ENCODE assay signal across 14 mouse cellular contexts in the genomic region with DNA sequence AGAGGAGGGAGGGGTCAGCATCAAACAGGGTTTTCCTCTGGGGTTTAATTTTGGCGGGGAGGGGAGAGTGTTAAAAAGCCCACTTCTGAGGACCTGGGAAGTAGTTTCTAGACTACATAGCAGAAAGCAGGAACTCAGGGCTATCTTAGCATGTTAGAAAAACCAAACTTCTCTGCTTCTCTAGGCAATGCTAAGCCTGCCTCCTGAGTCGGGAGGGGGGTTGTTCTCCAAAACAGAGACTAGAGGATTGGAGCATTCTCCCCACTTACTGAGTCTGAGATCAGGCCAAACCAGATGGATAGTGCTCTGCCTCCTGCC. TPM values are rescaled to one million over a fixed set of nuclear protein-coding genes. Genes with fewer than 3 reads are reported as not detected.
DNase-seq lines count a peak whose midpoint lies in the region; ATAC-seq and TF ChIP-seq lines count a peak whose summit lies in the region.
"Had no signal": no experiment of that assay in that cellular context is flagged by ENCODE, and none has a peak within 500 bp of the region (broad histone marks: within the 10 kb centered on the region; RNA-seq: fewer than 3 reads in every experiment).

No protein-coding gene starts in this region.

- H3K36me3 ChIP-seq in hindbrain, embryonic 10.5 days: peaks cover 7% of the 10 kb centered on the region; the same call in 1 of the 2 replicates
- no peaks in the 10 kb centered on the region for H3K36me3 ChIP-seq in hindbrain, postnatal 0 days (ENCODE audit: insufficient read depth, low read length)
- H3K36me3 ChIP-seq in midbrain, embryonic 12.5 days: no peaks in the 10 kb centered on the region
- H3K36me3 ChIP-seq in midbrain, postnatal 0 days (ENCODE audit: insufficient read depth, low read length): no peaks in the 10 kb centered on the region
- no peaks in the 10 kb centered on the region for H3K36me3 ChIP-seq in intestine, postnatal 0 days (ENCODE audit: control insufficient read depth, insufficient read depth)
- no peaks in the 10 kb centered on the region for H3K36me3 ChIP-seq in stomach, embryonic 15.5 days

- no peak for TF ChIP-seq CTCF in hindbrain, postnatal 0 days (IDR thresholded peaks at IDR 0.05; ENCODE audit: low read depth)
- no peak for TF ChIP-seq CTCF in midbrain, postnatal 0 days (IDR thresholded peaks at IDR 0.05)
- no peak for TF ChIP-seq CTCF in intestine, postnatal 0 days (IDR thresholded peaks at IDR 0.05; ENCODE audit: low read depth)

- no peaks in the 10 kb centered on the region for H3K9me3 ChIP-seq in hindbrain, embryonic 10.5 days
- no peaks in the 10 kb centered on the region for H3K9me3 ChIP-seq in hindbrain, postnatal 0 days (ENCODE audit: low read length)
- no peaks in the 10 kb centered on the region for H3K9me3 ChIP-seq in midbrain, embryonic 12.5 days
- no peaks in the 10 kb centered on the region for H3K9me3 ChIP-seq in midbrain, postnatal 0 days (ENCODE audit: low read length)
- no peaks in the 10 kb centered on the region for H3K9me3 ChIP-seq in intestine, postnatal 0 days (ENCODE audit: control insufficient read depth)
- H3K9me3 ChIP-seq in stomach, embryonic 15.5 days: no peaks in the 10 kb centered on the region

- no peak for DNase-seq in hindbrain, embryonic 10.5 days (ENCODE audit: low spot score)
- no peak for DNase-seq in hindbrain, postnatal 0 days (ENCODE audit: low spot score)
- no peak for DNase-seq in midbrain, postnatal 0 days (ENCODE audit: low spot score)
- no peak for DNase-seq in cerebellum, adult 11-12 months
- DNase-seq: cerebellum, adult 9-11 months; heart, adult 11 months; left cerebral cortex, postnatal 4 days; right cerebral cortex, postnatal 25 days had no signal

- peaks cover 76% of the 10 kb centered on the region for H3K27me3 ChIP-seq in hindbrain, embryonic 10.5 days (ENCODE audit: insufficient read depth, poor library complexity, severe bottlenecking)
- H3K27me3 ChIP-seq in hindbrain, postnatal 0 days (ENCODE audit: insufficient read depth, low read length): peaks cover 47% of the 10 kb centered on the region
- H3K27me3 ChIP-seq in midbrain, embryonic 12.5 days: peaks cover 85% of the 10 kb centered on the region
- peaks cover 51% of the 10 kb centered on the region for H3K27me3 ChIP-seq in midbrain, postnatal 0 days (ENCODE audit: insufficient read depth, low read length)
- H3K27me3 ChIP-seq in intestine, postnatal 0 days (replicated peaks; ENCODE audit: control insufficient read depth, insufficient read depth, low read length): peaks cover 60% of the 10 kb centered on the region
- H3K27me3 ChIP-seq in stomach, embryonic 15.5 days (replicated peaks): peaks cover 49% of the 10 kb centered on the region

- H3K4me2 ChIP-seq in hindbrain, postnatal 0 days (ENCODE audit: low read depth, low read length): no peak overlapping the region
- peak overlapping the region; percentile 83 for H3K4me2 ChIP-seq in midbrain, embryonic 12.5 days (replicated peaks)
- no peak overlapping the region for H3K4me2 ChIP-seq in midbrain, postnatal 0 days (ENCODE audit: low read depth, low read length, poor library complexity, severe bottlenecking)
- H3K4me2 ChIP-seq in intestine, postnatal 0 days (replicated peaks; ENCODE audit: low read depth): no peak overlapping the region
- H3K4me2 ChIP-seq in stomach, embryonic 15.5 days: peak overlapping the region; percentile 93

- ATAC-seq in hindbrain, postnatal 0 days: no peak
- no peak for ATAC-seq in midbrain, embryonic 12.5 days (ENCODE audit: low FRiP score, low read depth)
- no peak for ATAC-seq in midbrain, postnatal 0 days (ENCODE audit: low FRiP score)
- ATAC-seq in intestine, postnatal 0 days: no peak
- no peak for ATAC-seq in stomach, embryonic 15.5 days (ENCODE audit: insufficient read depth, low FRiP score, low read depth)
- ATAC-seq in cerebellum, adult (ENCODE audit: insufficient number of reproducible peaks, low FRiP score, low TSS enrichment): no peak

- H3K27ac ChIP-seq in hindbrain, embryonic 10.5 days: peak overlapping the region; percentile 87; the same call in 1 of the 2 replicates
- no peak overlapping the region for H3K27ac ChIP-seq in hindbrain, postnatal 0 days
- no peak overlapping the region for H3K27ac ChIP-seq in midbrain, embryonic 12.5 days (replicated peaks)
- H3K27ac ChIP-seq in midbrain, postnatal 0 days (ENCODE audit: low read depth, low read length): no peak overlapping the region
- H3K27ac ChIP-seq in intestine, postnatal 0 days (ENCODE audit: low read depth, low read length): no peak overlapping the region
- H3K27ac ChIP-seq in stomach, embryonic 15.5 days: no peak overlapping the region
- H3K27ac ChIP-seq: macrophage had no signal

- H3K4me3 ChIP-seq in hindbrain, embryonic 10.5 days: peak overlapping the region; percentile 63
- no peak overlapping the region for H3K4me3 ChIP-seq in hindbrain, postnatal 0 days (ENCODE audit: low read length)
- peak overlapping the region; percentile 58 for H3K4me3 ChIP-seq in midbrain, embryonic 12.5 days
- no peak overlapping the region for H3K4me3 ChIP-seq in midbrain, postnatal 0 days (ENCODE audit: low read depth, low read length)
- peak overlapping the region; percentile 53 for H3K4me3 ChIP-seq in intestine, postnatal 0 days (ENCODE audit: low read depth, low read length)
- peak overlapping the region; percentile 59 for H3K4me3 ChIP-seq in stomach, embryonic 15.5 days (replicated peaks)

- H3K9ac ChIP-seq in hindbrain, postnatal 0 days (replicated peaks; ENCODE audit: low read length): no peak overlapping the region
- H3K9ac ChIP-seq in midbrain, embryonic 12.5 days (replicated peaks): no peak overlapping the region
- no peak overlapping the region for H3K9ac ChIP-seq in midbrain, postnatal 0 days (replicated peaks; ENCODE audit: low read length, poor library complexity, severe bottlenecking)
- H3K9ac ChIP-seq in intestine, postnatal 0 days (ENCODE audit: low read depth, low read length): no peak overlapping the region
- H3K9ac ChIP-seq in stomach, embryonic 15.5 days: no peak overlapping the region

- H3K4me1 ChIP-seq in hindbrain, embryonic 10.5 days (replicated peaks): peaks cover 38% of the 10 kb centered on the region
- 0 out of 2 replicates have a peak, but pooled peaks cover 7% of the 10 kb centered on the region for H3K4me1 ChIP-seq in hindbrain, postnatal 0 days (ENCODE audit: insufficient read depth, low read length)
- peaks cover 23% of the 10 kb centered on the region for H3K4me1 ChIP-seq in midbrain, embryonic 12.5 days
- peaks cover 4% of the 10 kb centered on the region; the same call in 1 of the 2 replicates for H3K4me1 ChIP-seq in midbrain, postnatal 0 days (ENCODE audit: insufficient read depth, low read length)
- 0 out of 2 replicates have a peak, but pooled peaks cover 3% of the 10 kb centered on the region for H3K4me1 ChIP-seq in intestine, postnatal 0 days (replicated peaks; ENCODE audit: control insufficient read depth, insufficient read depth, low read length)
- H3K4me1 ChIP-seq in stomach, embryonic 15.5 days: peaks cover 17% of the 10 kb centered on the region

- WGBS in hindbrain, embryonic 10.5 days: 14% methylated on average over 2 of the region's 2 CpGs
- WGBS in hindbrain, postnatal 0 days: 15% methylated on average over 2 of the region's 2 CpGs
- 10% methylated on average over 2 of the region's 2 CpGs for WGBS in midbrain, embryonic 12.5 days
- WGBS in midbrain, postnatal 0 days: 17% methylated on average over 2 of the region's 2 CpGs
- WGBS in intestine, postnatal 0 days: 22% methylated on average over 2 of the region's 2 CpGs
- WGBS in stomach, embryonic 15.5 days: 34% methylated on average over 2 of the region's 2 CpGs

RNA-seq across cellular contexts. Expression of a gene that starts 1.8 kb away (rescaled TPM):
- 6.7 and 7.3 TPM in 2 replicates for polyA plus RNA-seq in hindbrain, embryonic 10.5 days (2016; fragmentation: Nextera tagmentation; extraction: Ambion mirVana)
- 3.1 and 3.2 TPM in 2 replicates for total RNA-seq in hindbrain, postnatal 0 days (2014; rRNA removed)
- 1.4 and 1.6 TPM in 2 replicates for polyA plus RNA-seq in hindbrain, postnatal 0 days (2015; fragmentation: Nextera tagmentation; extraction: Ambion mirVana)
- 24.2 and 26.4 TPM in 2 replicates for polyA plus RNA-seq in midbrain, embryonic 12.5 days (2016; fragmentation: Nextera tagmentation; extraction: Ambion mirVana)
- 27.1 and 28.0 TPM in 2 replicates for total RNA-seq in midbrain, postnatal 0 days (2014; rRNA removed)
- polyA plus RNA-seq in midbrain, postnatal 0 days (2015; fragmentation: Nextera tagmentation; extraction: Ambion mirVana): 9.4 and 9.8 TPM in 2 replicates
- polyA plus RNA-seq in intestine, postnatal 0 days (2015; fragmentation: Nextera tagmentation; extraction: Ambion mirVana): 6.6 and 6.9 TPM in 2 replicates
- polyA plus RNA-seq in stomach, embryonic 15.5 days (2015; fragmentation: Nextera tagmentation; extraction: Ambion mirVana): 25.1 and 27.3 TPM in 2 replicates
- total RNA-seq: neutrophil, adult 5-6 weeks had no signal
- polyA plus RNA-seq: macrophage had no signal

Comparison
In these comparisons a context has a peak if more than half of its experiments do, and no peak if none do; other contexts are left out.
1. H3K4me3 ChIP-seq: peak in hindbrain, embryonic 10.5 days (single experiment), midbrain, embryonic 12.5 days (single experiment), intestine, postnatal 0 days (single experiment) and stomach, embryonic 15.5 days (single experiment); none in hindbrain, postnatal 0 days (single experiment) and midbrain, postnatal 0 days (single experiment).
2. H3K4me2 ChIP-seq: peak in midbrain, embryonic 12.5 days (single experiment) and stomach, embryonic 15.5 days (single experiment); none in hindbrain, postnatal 0 days (single experiment), midbrain, postnatal 0 days (single experiment) and intestine, postnatal 0 days (single experiment).